Mouse (Mus musculus): ENCODE results near the gene Ankrd55.

- no peak for TF ChIP-seq EP300 (IDR thresholded peaks at IDR 0.05; ENCODE audit: insufficient read depth, low read depth, low read length)
- no peak for TF ChIP-seq POLR2A (IDR thresholded peaks at IDR 0.05; ENCODE audit: insufficient read depth, low read depth, low read length)
Observed at GRCm38 (mm10) chr13:112337146-112337545, 48.9 kb downstream of the Ankrd55 start.
